Mouse (Mus musculus): ENCODE measurements at regions not wholly inside any gene's neighbourhood (a gene's known extent, or its start where the extent isn't known, plus 50 kb on each side); places are given as distances from the start of the nearest gene placed in this dataset.

DNA sequence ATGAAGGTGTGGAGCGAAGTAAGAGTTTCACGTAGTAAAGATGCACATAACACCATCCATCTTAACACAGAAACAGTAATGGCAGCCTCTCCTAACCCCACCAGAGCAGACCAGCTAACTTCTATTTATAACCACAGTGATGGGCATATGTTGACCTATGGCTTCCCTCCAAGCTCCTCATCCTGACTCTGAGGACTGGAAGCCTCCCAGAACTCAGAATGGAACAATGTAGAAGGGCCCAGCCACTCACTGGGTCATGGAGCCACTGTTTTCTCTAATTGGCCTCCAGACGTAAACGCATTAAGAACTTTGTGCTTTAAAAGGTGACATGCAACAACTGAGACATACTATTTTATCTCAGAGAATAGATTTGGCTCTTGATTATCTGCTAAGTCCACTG lies 77.0 kb downstream of the Irs2 start:
- intact Hi-C loops (cut with DNase I): no loop called here
- no peak for DNase-seq (ENCODE audit: low spot score in 2 of 2)

DNA sequence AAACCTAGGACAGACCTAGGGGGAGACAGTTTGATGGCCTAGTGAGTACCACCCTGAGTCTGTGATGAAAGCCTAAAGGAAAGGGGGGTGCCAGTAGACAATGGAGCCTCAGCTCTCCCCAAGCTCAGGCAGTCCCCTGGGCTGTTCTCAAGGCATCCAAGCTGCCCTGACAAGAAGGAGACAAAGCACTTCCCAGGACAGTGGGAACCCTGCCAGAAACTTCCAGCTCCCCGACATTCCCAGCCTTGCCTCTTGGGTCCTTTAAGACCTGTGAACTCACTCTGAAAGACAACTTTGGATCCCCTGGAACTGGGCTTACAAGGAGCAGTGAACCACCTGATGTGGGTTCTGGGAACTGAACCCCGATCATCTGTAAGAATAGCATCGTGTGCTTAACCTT lies 79.4 kb downstream of the Irs2 start:
- intact Hi-C loops (cut with DNase I): loop anchor here (10.0 kb wide), 1 partner anchor 76 kb away; the partner anchor contains the start of gene Irs2
- DNase-seq (ENCODE audit: low spot score in 2 of 2): no peak

DNA sequence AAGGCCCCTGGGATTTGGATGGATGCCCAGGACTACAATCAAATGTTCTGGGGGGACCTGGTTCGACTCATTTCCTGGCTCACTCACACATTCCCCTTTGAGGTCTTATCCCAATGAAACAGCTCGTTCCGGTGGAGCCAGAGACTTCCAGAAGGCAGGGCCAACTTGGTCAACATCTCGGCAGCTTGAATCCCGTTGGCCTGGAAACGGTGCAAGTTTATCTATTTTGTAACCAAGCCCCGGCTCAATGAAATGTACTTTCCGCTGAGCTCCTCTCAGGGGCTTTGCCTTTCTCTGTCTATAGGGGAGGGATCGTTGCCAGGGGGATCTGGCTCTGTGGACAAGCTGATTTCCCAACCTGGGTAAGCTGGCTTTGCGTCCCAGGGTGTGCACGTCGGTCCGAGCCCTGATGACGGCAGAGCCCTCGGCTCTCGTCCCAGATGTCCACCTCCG lies 79.9 kb downstream of the Irs2 start:
- intact Hi-C loops (cut with DNase I): loop anchor here (10.0 kb wide), 1 partner anchor 76 kb away; the partner anchor contains the start of gene Irs2
- DNase-seq (ENCODE audit: low spot score in 2 of 2): peak; percentile 40 to 65

DNA sequence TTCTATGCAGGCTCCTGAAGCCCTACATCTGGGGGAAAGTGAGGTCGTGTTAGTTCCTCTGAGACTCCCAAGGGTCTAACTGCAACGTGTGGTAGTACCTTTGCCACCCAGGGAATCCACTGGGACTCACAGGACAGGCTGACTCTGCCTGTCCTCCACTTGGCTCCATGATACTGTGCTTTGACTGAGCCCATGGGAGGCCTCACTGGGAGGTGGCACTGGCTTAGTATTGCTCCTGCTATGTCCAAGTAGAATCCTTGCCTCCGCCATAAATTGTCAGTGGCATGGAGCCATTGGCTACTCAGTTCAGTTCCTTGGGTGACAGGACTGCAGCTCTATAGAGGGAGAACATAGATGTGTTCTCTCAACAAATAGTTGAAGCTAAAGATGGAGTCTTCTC lies 81.1 kb downstream of the Irs2 start:
- intact Hi-C loops (cut with DNase I): loop anchor here (10.0 kb wide), 1 partner anchor 78 kb away; the partner anchor contains the start of gene Irs2
- no peak for DNase-seq (ENCODE audit: low spot score in 2 of 2)

DNA sequence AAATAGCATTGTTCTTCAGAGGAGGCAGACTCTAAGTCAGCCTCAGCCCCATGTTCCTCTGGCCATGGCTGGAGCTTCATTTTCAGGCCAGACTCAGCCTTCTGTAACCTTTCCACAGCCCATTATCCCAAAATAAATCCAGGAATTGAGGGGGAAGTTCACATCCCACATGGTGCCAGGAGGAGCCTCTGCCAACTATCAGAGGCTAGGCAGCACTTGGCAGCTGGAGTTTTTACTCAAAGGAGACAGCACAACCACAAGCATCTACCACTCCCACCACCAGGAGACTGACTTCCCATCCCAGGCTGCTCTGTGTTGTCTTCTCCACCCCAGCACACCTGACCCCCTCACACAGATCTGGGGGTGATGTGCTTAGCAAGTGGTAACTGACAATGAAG lies 81.7 kb downstream of the Irs2 start:
- intact Hi-C loops (cut with DNase I): loop anchor here (10.0 kb wide), 1 partner anchor 78 kb away; the partner anchor contains the start of gene Irs2
- peak in 1 of 2 experiments; percentile 54 for DNase-seq (ENCODE audit: low spot score in 2 of 2)

DNA sequence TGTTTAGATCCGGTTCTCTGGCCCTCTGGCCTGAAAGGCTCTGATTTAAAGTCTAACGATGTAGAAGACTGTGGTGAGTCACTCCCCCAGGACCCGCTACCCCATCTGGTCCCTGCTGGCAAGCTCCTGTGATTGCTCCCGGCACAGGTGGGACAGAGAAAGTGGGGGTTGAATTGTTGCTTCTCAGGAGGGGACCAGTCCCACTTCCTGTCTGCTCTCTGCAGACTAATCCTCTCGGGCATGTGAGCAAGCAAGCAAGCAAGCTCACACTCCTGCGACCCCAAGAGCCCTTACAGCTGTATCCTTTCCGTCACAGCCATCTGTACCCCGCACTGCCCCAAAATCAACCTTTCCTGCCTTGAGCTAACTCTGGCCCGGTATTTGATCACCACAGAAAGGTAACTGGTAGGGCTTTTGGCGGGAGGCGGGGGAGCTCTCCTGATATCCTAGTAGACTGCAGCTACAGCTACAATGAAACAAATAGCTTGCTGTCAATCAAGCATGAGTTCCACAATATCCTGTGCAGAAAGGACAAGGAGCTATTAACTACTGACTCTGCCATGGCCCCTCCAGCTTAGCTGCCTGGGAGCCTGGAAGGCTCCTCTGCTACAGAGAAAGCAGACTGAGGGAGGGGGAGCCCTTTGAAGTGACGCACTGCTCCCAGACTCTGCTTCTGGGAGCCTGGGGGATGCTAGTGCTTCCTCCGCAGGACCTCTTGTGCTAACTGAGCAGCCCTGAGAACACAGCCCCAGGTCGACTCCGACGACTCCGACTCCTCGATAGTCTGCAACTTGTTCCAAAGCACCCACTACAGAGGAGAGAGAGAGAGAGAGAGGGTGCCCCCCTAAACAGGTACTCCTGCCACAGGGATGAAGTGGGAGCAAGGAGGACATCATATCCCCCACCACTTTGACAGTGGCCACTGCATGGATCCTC lies 82.4 kb downstream of the Irs2 start:
- intact Hi-C loops (cut with DNase I): loop anchor here (10.0 kb wide), 1 partner anchor 79 kb away; the partner anchor contains the start of gene Irs2
- DNase-seq (ENCODE audit: low spot score in 2 of 2): no peak

DNA sequence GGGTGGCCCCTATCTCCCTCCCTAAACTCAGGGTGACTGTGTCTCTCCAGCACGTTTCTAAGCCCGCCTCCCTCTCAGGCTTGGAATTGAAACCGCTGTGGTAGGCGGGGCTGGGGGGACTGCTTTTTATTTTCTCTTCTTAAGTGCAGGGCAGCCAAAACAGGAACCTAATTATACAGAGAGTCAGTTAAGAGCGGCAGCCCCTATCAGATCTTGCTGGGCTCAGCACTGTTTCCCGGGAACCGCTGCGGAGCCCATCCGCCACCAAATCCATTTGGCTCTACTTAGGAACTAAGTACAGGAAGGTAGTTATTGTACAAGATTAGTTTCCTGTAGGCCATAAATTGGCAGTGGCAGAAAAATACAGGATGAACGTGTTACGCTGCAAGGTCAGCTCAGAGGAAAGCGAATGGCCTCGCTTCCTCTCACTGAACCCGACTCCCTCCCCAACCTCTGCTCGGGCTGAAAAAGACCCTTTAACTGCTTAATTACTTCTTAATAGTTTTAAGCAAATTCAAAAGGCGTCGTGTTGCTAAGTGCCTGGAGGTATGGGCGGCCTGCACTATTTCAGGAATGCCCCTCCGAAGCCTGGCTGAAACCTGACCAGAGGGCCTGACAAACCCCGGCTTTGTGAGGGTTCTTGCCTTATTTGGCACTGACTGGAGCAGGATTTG lies 83.6 kb downstream of the Irs2 start:
- intact Hi-C loops (cut with DNase I): loop anchor here (10.0 kb wide), 1 partner anchor 80 kb away; the partner anchor contains the start of gene Irs2
- DNase-seq (ENCODE audit: low spot score in 2 of 2): peak in 1 of 2 experiments; percentile 33

DNA sequence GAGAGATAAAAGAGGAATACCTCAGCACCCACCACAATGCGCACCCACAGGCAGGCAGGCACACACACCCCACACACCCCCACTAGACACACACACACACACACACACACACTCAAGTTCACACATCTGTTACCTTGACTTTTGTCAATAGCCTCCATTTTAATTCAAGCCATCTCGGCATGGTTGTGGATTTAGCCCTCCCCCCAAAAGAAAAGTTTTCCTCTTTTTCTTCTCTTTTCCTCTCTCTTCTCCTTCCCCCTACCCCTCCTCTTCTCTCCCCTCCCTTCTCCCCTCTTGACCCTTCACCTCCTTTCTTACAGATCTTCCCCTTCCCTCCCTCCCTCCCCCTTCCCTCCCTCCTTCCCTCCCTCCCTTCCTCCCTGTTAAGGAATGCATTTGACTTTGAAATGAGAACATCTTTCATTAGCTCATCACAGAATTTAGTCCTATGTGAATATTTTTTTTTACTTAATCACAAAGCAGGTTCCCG lies 84.2 kb downstream of the Irs2 start:
- intact Hi-C loops (cut with DNase I): loop anchor here (10.0 kb wide), 1 partner anchor 81 kb away; the partner anchor contains the start of gene Irs2
- no peak for DNase-seq (ENCODE audit: low spot score in 2 of 2)

DNA sequence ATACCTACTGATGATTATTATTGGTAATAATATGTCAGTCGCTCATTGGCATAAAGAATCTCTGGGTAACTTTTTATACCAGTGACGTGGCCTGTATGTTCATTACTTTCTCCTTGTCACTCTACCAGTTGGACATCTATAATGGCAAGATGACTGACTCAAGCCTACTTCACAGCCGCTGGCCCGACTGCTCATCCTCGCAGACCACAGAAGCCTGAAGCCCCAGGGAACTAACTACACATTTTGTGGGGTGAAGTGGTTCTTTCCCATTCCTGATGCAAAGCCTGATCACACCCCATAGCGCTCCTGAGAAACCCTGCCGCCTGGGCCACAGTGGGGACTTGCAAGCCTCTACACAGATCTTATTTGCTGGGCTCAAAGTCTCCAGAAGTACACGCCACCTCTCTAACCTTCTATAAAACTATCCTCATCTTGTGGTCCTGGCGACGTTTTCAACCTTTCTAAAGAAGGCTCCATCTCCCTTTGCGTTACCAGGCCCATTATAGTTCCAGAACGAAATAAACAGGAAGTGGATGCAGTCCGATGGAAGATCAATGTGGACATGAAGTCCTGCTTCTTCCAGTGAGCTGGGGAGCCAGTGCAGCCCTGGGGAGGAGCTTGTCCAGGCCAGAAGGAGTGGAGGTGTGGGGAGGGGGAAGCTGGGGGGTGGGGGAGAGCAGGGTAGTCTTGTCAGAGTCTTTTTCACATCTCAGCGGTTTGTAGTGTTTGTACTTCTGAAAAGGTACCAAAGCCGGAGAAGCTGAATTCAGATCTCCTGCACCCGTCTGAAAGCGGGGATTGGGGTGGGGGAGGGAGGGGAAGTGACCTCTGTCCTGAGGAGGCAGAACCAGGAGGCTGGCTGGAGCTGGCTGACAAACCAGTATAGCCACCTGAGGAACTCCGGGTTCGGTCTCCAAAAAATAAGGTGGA lies 84.9 kb downstream of the Irs2 start:
- intact Hi-C loops (cut with DNase I): loop anchor here (10.0 kb wide), 1 partner anchor 81 kb away; the partner anchor contains the start of gene Irs2
- no peak for DNase-seq (ENCODE audit: low spot score in 2 of 2)

DNA sequence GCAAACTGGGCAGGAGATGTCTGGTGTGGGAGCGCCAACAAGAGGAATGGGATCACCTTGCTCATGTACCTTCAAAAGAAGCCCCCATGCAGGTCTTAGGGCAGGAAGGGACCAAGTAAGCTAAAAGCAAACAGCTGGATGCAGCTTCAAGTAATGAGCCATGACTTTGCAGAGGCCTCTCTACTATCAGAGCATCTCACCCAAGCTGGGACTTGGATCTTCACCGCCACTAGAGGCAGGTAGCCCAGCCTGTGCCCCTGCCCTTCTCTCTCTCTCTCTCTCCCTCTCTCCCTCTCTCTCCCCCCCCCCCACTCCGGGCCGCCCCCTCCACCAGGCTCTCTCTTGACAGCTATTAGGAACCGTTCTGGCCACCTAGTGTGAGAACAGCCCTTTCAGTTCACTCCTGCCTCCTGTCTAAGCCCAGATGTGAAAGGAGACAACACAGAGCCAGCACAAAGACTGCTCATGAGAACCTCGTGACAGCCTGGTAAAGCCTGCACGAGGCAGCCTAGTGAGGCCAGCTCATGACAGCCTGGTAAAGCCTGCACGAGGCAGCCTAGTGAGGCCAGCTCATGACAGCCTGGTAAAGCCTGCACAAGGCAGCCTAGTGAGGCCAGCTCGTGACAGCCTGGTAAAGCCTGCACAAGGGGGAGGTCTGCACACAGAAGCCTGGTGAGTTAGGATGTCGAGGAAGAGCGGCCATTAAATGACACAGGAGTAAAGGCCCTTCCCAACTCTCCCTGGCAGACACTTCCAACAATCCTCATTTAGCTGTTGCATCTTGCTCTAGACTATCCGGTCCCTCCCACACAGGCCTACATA lies 85.8 kb downstream of the Irs2 start:
- intact Hi-C loops (cut with DNase I): loop anchor here (10.0 kb wide), 1 partner anchor 82 kb away; the partner anchor contains the start of gene Irs2
- DNase-seq (ENCODE audit: low spot score in 2 of 2): no peak

DNA sequence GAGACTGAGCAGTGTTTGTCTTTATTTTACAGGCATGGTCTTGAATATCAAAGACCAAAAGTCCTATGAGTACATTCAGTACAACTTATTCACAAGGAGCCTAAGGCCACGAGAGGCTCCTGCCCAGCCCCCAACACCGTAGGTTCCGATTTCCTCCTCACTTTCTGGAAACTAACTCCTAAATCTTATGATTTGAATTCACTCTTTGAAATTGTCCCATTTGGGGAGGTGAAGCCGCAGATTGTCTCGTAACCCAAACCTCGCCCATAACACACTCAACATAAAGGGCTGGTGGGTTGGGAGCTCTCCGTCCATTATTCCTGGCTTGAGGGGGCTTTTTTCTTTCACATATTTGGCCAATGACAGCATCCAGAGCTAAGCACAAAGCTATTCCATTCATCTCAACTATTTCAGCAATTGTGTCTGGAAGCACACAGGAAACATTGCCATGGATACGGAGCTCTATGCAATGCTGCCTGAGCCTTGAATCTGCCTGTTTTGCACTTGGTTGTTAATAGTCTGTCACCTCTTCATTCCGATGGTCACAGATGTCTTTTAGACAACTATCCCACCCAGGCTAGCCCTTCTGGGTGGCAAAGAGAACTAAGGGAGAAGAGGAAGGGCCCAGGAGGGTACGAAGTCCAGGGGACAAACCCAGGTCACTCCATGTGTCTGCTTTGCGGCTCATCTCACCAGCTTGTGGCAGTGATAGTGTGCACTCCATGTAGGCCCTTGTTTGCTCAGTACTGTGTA lies 86.6 kb downstream of the Irs2 start:
- intact Hi-C loops (cut with DNase I): loop anchor here (10.0 kb wide), 1 partner anchor 83 kb away; the partner anchor contains the start of gene Irs2
- no peak for DNase-seq (ENCODE audit: low spot score in 2 of 2)

DNA sequence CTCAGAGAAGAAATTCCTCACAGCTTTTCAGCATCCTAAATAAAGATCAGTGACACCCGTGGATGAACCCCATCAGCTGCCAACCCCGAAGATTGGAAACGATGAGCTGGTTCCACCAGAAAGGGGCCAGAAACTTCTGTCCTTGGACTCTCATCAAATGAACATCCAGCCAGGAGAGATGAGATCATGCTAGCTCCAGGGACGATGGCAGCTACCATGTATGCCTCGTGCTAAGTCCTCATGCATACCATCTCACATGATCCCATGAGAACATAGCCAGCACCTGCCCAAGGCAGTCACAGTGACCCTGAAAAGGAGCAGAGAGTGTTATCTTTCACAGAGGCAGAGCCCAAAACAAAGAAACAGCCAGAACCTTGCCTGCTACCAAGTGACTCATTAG lies 88.6 kb downstream of the Irs2 start:
- no peak for DNase-seq (ENCODE audit: low spot score in 2 of 2)
- intact Hi-C loops (cut with DNase I): loop anchor here (10.0 kb wide), 1 partner anchor 85 kb away; the partner anchor contains the start of gene Irs2

DNA sequence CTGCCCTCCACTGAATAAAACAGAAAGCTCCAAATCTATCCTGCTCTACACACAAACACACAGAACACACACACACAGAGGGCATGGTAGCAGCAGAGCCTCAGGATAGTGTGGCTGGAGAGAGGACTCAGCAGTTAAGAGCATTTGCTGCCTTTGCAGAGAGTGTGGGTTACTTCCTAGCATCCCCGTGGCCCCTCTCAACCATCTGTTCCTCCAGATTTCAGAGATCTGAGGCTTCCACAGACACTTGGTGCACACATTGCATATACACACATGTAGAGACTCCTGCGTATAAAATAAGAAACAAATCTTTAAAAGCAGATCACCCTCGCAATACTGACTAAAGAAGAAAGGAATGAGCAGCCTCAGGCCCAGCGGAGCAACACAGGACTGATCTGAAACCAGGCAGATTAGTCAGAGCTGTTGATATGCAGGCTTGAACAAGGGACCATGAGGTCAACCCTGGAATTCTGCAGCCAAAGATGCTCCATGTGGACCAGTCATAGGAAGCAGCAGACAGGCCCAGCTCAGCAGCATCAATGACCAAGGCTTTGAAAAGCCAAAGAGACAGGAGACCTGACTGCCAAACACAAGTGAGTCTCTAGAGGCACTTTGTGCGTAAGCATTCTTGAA lies 89.7 kb downstream of the Irs2 start:
- intact Hi-C loops (cut with DNase I): no loop called here
- DNase-seq (ENCODE audit: low spot score in 2 of 2): no peak

DNA sequence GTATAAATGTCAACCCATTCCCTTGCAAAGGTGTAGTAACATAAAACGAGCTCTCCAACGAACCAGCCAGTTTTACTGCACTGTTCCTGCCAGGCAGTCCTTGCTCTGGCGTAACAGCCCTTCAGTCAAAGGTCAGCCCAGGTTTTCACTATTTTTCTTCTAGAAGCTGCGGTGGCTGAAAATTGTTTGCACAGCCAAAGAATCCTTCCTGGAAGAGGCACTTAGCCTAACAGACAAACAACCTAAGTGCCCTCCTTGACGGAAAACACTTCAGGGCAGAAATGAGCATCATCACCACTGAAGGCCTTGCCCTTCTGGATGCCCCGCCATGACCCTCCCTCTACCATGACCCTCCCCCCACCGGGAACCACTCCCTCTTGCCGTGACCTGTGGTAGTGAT lies 93.6 kb downstream of the Irs2 start:
- no peak for DNase-seq (ENCODE audit: low spot score in 2 of 2)
- intact Hi-C loops (cut with DNase I): no loop called here

DNA sequence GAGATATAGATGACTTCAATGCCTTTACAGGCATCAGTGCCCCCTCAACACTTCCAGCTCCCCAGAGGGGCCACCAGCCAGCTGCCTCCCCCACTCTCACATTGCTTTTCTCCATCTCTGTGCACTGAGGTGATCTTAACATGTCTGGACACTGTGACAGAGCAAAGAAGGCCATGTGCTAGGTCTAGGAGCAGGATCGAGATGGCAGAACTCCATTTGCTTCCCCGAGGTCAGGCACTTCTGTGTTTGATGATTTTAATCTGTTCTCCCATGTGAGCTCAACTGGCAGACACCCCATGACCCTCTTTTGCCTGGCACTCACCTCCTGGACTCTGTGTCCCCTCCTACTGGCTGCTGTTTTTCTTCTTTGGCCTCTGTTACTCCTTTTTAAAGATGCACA lies 95.8 kb downstream of the Irs2 start:
- intact Hi-C loops (cut with DNase I): no loop called here
- DNase-seq (ENCODE audit: low spot score in 2 of 2): no peak

DNA sequence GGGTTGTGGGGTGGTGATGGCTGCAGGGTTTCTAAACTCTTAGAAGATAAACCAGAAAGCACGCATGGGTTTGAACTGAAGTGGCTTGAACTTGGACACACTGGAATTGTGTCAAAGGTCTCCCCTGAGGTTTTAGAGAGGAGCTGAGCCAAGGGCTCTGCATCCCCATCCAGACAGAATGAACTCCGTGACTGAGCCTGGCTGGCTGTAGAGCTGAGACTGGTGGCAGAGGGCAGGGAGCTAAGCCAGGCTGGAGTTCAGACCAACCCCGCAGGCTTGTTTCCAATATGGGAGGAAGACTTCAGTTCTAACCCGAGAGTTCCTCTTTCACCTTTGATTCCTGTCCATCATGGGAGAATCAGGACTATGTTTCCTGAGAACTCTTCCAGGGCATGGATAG lies 96.9 kb downstream of the Irs2 start:
- intact Hi-C loops (cut with DNase I): no loop called here
- no peak for DNase-seq (ENCODE audit: low spot score in 2 of 2)

DNA sequence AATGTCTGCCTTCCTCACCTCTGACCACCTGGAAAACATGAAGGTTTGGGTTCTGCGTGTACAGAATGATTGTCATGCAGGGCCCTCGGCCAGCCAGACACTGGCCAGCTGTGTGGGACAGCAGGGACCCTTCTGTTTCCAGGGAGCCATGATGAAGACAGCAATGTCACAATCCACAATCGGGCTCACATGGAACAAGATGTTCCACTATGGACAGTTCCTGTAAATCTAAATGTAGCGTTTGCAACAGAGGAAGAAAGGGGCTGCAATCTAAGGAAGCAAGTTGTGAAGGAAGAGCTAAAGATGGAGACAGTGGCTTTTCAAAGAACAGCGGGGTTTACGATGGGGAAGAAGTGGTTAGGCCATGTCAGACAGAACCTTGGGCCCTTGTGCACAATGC lies 97.3 kb downstream of the Irs2 start:
- intact Hi-C loops (cut with DNase I): no loop called here
- no peak for DNase-seq (ENCODE audit: low spot score in 2 of 2)
